Mouse (Mus musculus): ENCODE results near the gene Metap2.

Gene Metap2

DNA sequence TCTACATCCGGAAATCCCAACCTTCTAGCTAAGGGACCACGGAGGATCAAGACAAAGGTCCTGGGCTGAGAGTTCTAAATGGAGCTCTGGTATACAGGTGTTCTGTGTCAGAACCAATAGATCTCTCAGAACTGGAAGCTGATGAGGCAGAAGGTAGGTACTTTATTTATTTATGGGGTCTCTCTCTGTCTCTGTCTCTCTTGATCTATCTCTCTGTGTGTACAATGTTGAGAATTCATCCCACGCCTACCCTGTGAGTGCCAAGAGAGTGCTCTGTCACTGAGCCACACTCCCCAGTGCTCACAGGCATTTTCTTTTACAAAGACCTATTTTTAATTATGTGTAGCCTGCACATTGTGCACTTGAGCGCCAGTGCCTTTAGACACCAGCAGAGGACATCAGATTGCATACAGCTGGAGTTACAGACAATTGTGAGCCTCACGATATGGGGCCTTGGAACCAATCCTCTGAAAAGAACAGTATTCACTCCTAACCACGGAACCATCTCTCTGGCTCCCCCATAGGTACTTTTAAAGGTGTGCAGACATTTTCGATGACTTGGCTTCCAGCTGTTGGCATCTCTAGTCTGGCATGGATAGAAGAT is at the start of gene Metap2:
TSS of gene Metap2 (minus strand) at position 51 of the 604 bp plus-strand sequence.
- no peak for DNase-seq (ENCODE audit: low read depth, low spot score)
- Histone ChIP-seq H3K27me3 (ENCODE audit: control insufficient read depth, insufficient read depth, low read length, poor library complexity, severe bottlenecking) (no peaks in the 10 kb centered on the region), H3K36me3 (ENCODE audit: control insufficient read depth, insufficient read depth, low read length, poor library complexity, severe bottlenecking) (no peaks in the 10 kb centered on the region)

DNA sequence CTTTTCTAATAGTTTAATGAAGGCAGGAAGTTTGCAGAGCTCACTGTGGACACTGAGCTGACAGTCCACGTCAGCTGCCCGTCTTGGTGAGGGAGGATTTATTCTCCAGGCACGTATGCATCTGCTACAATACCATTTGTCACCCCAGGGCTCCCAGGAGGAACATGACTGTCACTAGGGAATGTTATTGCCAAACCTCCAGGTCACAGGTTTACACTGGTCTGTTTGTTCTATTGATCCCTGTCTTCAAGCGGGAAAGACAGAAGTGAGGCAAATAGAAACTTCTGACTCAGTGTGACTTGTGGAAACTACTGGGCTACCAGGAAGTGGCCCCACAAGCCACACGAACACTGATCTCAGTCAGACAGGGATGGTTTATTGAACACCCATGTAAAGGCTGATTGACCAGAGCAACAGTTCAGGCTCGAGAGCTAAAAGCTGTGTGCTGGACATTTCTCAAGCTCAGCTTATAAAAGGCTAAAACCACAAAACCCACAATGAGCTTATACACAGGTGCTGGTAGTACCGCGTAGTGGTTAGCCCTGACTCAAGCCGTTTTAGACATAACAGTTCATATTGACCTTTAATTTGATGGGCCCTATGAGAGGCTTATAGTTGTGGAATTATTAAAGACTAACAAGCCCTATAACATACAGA is 49.1 kb upstream of the Metap2 start:
- no peaks in the 10 kb centered on the region for H3K36me3 ChIP-seq (ENCODE audit: control insufficient read depth, insufficient read depth, low read length, poor library complexity, severe bottlenecking)
- no peak for DNase-seq (ENCODE audit: low read depth, low spot score)
- H3K27me3 ChIP-seq (ENCODE audit: control insufficient read depth, insufficient read depth, low read length, poor library complexity, severe bottlenecking), result no peaks in the 10 kb centered on the region

DNA sequence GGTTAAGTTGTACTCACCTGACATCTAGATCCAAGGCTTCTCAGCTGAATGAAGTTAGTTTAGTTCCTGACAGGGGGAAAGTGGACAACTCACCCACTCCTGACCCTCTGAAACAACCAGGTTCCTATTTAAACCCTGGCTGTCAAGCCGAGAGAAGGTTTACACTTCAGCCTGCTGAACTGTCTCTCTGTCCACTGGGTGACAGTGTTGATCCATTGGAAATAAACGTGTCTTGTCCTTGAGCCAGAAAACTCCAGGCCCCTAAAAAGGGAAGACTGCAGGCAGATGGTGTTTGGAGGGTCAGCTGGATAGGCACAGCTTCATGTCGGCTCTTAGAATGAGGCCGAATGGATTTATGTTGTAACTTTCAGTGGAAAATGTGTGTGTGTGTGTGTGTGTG is 48.5 kb upstream of the Metap2 start:
- Histone ChIP-seq H3K36me3 (ENCODE audit: control insufficient read depth, insufficient read depth, low read length, poor library complexity, severe bottlenecking) (no peaks in the 10 kb centered on the region), H3K27me3 (ENCODE audit: control insufficient read depth, insufficient read depth, low read length, poor library complexity, severe bottlenecking) (no peaks in the 10 kb centered on the region)
- no peak for DNase-seq (ENCODE audit: low read depth, low spot score)

DNA sequence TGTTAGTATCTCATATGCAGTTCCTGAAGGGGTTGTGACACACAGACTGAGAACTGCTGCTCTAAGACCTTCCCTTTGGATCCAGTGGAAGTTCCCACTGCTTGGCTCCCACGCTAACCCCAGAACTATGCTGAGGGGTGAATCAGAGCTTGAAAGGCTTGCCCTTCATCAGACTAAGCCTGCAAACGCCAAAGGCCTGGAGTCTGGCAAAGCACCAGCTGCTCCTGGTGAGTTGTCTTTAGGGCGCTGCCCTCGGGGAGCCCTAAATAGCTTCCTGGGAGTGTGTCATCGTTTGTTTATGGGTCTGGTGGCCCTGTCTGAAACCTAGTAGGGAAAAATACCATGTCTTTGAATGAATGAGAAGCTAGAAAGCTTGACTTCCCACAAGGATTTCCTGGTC is 47.3 kb upstream of the Metap2 start:
- no peak for DNase-seq (ENCODE audit: low read depth, low spot score)
- no peaks in the 10 kb centered on the region for H3K27me3 ChIP-seq (ENCODE audit: control insufficient read depth, insufficient read depth, low read length, poor library complexity, severe bottlenecking)
- H3K36me3 ChIP-seq (ENCODE audit: control insufficient read depth, insufficient read depth, low read length, poor library complexity, severe bottlenecking), result no peaks in the 10 kb centered on the region

DNA sequence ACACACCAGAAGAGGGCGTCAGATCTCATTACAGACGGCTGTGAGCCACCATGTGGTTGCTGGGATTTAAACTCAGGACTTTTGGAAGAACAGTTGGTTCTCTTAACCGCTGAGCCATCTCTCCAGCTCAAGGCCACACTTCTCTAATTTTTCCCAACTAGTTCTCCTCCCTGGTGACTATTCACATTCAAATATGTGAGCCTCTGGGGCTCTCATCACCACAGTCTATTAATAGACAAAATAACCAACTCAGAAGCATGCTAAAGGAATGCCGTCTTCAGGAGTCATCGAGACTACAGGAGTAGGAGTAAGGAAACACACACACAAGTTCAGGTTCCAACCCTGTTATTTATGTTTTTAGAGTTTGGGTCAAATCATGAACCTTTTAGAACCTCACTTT is 43.4 kb upstream of the Metap2 start:
- DNase-seq (ENCODE audit: low read depth, low spot score), result no peak
- Histone ChIP-seq H3K36me3 (ENCODE audit: control insufficient read depth, insufficient read depth, low read length, poor library complexity, severe bottlenecking) (no peaks in the 10 kb centered on the region), H3K27me3 (ENCODE audit: control insufficient read depth, insufficient read depth, low read length, poor library complexity, severe bottlenecking) (no peaks in the 10 kb centered on the region)

DNA sequence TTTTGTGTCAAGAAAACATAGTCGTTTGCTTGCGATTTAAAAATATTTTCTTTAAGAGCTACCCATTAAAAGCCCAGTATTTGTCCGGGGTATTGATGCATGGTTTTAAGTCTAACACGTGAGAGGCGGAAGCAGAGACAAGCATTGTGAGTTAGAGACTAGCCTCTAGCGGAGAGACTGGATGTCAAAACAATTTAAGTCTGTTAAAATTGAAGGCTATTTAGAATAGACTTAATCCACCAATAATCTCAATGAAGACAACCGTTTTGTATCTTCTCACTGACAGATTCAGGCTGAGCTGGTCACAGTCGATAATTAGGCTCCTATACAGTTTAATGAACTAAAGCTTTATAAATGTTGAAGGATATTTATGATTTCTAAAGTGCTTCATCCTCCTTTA is 42.8 kb upstream of the Metap2 start:
- Histone ChIP-seq H3K36me3 (ENCODE audit: control insufficient read depth, insufficient read depth, low read length, poor library complexity, severe bottlenecking) (no peaks in the 10 kb centered on the region), H3K27me3 (ENCODE audit: control insufficient read depth, insufficient read depth, low read length, poor library complexity, severe bottlenecking) (no peaks in the 10 kb centered on the region)
- no peak for DNase-seq (ENCODE audit: low read depth, low spot score)

DNA sequence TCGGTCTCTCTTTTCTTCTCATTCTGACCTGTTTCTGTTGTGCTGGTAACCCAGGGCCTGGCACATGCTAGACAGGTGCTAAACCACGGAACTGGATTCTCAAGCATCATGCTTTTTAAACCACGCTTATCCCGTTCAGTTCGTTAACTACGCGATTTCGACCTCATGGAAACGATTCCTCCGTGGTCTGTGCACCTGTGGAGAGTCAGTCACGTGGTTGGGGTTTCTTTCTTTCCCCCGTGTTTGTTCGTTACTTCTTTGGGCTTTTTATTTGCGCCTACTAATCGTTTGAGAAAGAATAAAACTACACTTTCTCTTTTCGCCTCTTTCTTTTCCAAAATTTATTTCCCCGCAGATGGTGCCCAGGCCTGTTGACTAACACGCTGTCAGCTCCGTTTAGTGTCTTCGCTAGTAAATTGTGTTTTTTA is 42.0 kb upstream of the Metap2 start:
- peak; percentile 34 for DNase-seq (ENCODE audit: low read depth, low spot score)
- no peaks in the 10 kb centered on the region for H3K36me3 ChIP-seq (ENCODE audit: control insufficient read depth, insufficient read depth, low read length, poor library complexity, severe bottlenecking)
- H3K27me3 ChIP-seq (ENCODE audit: control insufficient read depth, insufficient read depth, low read length, poor library complexity, severe bottlenecking), result no peaks in the 10 kb centered on the region

DNA sequence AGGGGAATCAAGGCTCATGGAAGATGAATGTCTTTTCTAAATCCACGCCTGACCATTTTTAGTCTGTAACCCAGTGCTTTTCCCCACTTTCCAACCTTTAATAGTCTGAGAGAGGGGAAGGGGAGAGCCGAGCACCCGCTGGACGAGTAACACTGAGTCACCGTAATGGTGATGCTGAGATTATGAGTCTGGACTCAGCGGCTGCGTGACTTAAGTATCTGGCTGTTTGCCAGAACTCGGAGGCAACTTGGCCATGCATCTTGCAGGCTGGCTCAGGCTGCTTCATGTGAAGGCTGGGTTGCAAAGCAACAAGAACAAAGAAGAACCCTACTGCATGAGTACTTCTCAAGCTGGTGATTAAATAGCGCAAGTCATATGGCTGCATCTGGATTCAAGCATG is 37.1 kb upstream of the Metap2 start:
- no peak for DNase-seq (ENCODE audit: low read depth, low spot score)
- Histone ChIP-seq H3K36me3 (ENCODE audit: control insufficient read depth, insufficient read depth, low read length, poor library complexity, severe bottlenecking) (no peaks in the 10 kb centered on the region), H3K27me3 (ENCODE audit: control insufficient read depth, insufficient read depth, low read length, poor library complexity, severe bottlenecking) (no peaks in the 10 kb centered on the region)

DNA sequence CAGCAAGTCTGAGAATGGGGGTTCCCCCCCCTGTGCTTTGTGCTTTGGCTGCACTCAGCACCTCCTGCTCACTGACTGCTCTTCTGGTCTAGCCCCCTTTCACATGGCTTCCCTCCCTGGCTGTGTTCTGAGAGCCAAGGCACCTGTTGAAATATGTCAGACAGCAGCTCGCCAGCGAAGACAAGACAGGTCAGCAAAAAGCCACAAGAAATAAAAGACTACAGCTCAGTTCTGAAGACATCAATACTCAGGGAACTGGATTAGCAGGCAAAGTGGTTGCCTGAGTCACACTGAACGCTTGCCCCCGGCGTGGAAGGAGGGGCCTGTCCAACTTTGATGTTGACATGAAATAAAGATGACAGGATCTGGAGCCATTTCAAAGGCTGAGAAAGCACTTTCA is 36.0 kb upstream of the Metap2 start:
- DNase-seq (ENCODE audit: low read depth, low spot score), result no peak
- Histone ChIP-seq H3K36me3 (ENCODE audit: control insufficient read depth, insufficient read depth, low read length, poor library complexity, severe bottlenecking) (no peaks in the 10 kb centered on the region), H3K27me3 (ENCODE audit: control insufficient read depth, insufficient read depth, low read length, poor library complexity, severe bottlenecking) (no peaks in the 10 kb centered on the region)

DNA sequence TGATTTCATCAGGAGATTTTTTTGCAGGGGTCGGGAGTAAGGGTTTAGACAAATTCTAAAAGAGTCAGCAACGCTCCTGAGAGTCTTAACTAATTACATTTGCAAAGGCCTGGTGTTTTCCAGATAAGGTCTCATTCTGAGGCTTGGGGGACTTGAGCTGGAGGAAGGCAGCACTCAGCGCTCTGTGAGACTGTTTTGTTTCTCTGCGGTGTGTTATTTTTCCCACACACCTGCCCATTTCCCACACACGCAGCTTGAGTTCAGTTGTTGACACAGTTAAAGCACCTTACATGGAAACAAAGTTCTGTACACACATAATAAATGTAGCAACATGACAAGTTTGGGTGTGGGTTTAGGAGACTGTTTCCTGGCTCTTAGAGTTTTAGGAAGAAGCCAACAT is 35.1 kb upstream of the Metap2 start:
- no peak for DNase-seq (ENCODE audit: low read depth, low spot score)
- no peaks in the 10 kb centered on the region for H3K27me3 ChIP-seq (ENCODE audit: control insufficient read depth, insufficient read depth, low read length, poor library complexity, severe bottlenecking)
- no peaks in the 10 kb centered on the region for H3K36me3 ChIP-seq (ENCODE audit: control insufficient read depth, insufficient read depth, low read length, poor library complexity, severe bottlenecking)

DNA sequence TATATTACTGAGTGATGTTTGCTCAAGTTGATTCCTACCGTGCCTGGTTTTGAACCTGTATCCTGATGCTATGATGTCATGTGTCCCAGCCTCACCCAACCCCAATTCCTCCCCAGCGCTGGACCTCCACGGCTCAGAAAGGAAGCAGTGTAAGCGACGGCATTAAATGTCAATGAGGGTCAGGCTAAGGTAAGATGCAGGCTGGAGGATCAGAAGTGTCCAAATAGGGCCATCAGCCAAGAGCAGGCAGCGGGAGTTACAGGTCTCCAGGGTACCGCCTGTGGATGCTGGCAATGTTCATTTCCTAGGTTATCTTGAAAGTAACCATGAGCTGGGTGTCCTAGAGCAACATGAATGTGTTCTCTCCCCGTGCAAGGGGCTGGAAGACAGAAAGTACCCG is 34.5 kb upstream of the Metap2 start:
- DNase-seq (ENCODE audit: low read depth, low spot score), result no peak
- no peaks in the 10 kb centered on the region for H3K36me3 ChIP-seq (ENCODE audit: control insufficient read depth, insufficient read depth, low read length, poor library complexity, severe bottlenecking)
- H3K27me3 ChIP-seq (ENCODE audit: control insufficient read depth, insufficient read depth, low read length, poor library complexity, severe bottlenecking), result no peaks in the 10 kb centered on the region

DNA sequence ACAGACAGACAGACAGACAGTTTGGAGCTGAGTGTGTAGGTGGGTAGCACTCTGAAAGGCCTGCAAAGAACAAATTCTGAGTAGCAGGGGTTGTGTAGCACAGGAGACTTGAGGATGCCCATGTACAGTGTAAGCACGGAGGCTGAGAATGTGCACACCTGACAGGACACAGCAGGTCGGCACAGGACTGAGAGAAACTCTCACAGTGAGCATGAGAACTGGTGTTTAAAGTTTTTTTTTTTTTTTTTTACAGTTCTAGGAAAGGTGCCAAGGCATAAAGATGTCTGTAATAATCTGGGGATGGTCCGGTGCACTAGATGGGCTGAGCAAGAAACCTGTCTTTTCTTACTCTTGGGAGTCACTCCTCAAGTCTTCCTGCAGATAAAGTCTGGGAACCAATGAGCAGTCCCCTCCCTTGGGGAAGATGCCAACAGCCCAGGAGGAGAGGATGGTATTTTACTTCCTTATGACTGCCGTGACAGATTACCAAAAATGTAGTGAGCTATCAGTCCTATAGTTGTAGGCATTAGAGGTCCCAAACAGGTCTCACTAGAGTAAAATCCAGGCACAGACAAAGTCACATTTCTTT is 33.4 kb upstream of the Metap2 start:
- no peak for DNase-seq (ENCODE audit: low read depth, low spot score)
- Histone ChIP-seq H3K36me3 (ENCODE audit: control insufficient read depth, insufficient read depth, low read length, poor library complexity, severe bottlenecking) (no peaks in the 10 kb centered on the region), H3K27me3 (ENCODE audit: control insufficient read depth, insufficient read depth, low read length, poor library complexity, severe bottlenecking) (no peaks in the 10 kb centered on the region)

DNA sequence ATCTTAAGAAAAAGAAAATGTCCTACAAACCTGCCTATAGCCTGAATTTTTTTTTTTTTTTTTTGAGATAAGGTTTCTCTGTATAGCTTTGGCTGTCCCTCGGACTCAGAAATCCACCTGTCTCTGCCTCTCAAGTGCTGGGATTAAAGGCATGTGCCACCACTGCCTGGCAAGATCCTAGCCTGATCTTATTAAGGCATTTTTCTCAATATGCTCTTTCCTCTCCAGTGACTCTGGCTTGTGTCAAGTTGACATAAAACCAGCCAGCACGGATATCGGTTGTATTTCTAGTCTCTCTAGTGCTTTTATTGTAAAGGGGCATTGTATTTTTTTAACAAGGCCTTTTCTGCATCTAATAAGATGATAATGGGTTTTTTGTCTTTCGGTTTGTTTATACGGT is 27.8 kb upstream of the Metap2 start:
- H3K36me3 ChIP-seq (ENCODE audit: control insufficient read depth, insufficient read depth, low read length, poor library complexity, severe bottlenecking), result no peaks in the 10 kb centered on the region
- DNase-seq (ENCODE audit: low read depth, low spot score), result no peak
- no peaks in the 10 kb centered on the region for H3K27me3 ChIP-seq (ENCODE audit: control insufficient read depth, insufficient read depth, low read length, poor library complexity, severe bottlenecking)

DNA sequence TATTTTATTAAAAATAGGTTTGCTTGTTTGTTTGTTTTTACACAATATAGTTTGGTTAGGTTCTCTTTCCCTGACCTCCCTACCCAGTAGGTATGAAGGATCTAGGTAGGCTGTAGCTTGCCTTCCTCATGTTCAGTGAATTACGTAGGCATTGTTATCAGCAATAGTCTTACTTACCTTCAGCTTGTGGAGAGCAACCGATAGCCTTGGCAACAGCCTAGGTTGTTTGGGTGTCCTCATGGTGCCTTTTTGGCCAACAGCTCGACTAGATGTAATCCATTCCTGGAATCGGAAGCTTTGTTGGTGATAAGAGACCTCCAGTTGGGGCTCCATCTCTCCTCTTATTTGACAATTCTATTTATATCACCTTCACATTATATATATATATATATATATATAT is 24.3 kb upstream of the Metap2 start:
- DNase-seq (ENCODE audit: low read depth, low spot score), result no peak
- H3K27me3 ChIP-seq (ENCODE audit: control insufficient read depth, insufficient read depth, low read length, poor library complexity, severe bottlenecking), result no peaks in the 10 kb centered on the region

DNA sequence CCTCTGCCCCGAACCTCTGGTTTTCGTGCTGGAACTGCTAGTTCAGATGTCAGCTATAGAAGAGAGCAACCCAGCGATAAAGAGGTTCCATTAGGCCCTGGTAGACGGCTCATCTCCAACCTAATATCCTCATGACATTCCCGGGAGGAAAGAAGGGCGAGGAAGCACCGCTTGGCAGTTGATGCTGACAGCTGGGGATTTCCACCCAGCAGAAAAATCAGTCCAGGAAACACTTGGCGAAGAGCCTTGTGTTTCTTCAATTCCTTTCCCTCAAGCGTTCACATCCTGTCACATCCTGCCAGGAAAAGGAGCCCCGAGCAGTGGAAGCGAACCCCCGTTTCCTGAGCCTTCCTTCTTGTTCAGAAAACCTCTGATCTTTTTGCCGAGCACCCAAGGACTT is 22.3 kb upstream of the Metap2 start:
- Histone ChIP-seq H3K27me3 (ENCODE audit: control insufficient read depth, insufficient read depth, low read length, poor library complexity, severe bottlenecking) (no peaks in the 10 kb centered on the region), H3K36me3 (ENCODE audit: control insufficient read depth, insufficient read depth, low read length, poor library complexity, severe bottlenecking) (no peaks in the 10 kb centered on the region)
- DNase-seq (ENCODE audit: low read depth, low spot score), result no peak

More for the DNA sequence above, 24.3 kb upstream of the Metap2 start:
- no peaks in the 10 kb centered on the region for H3K36me3 ChIP-seq (ENCODE audit: control insufficient read depth, insufficient read depth, low read length, poor library complexity, severe bottlenecking)

Data from splenic B cell, adult 2 months (primary cell).